Mouse (Mus musculus): ENCODE results near the gene Lhfpl2. TPM values are rescaled to one million over a fixed set of nuclear protein-coding genes. Genes with fewer than 3 reads are reported as not detected.

Gene Lhfpl2
- total and polyA plus RNA-seq, 3 experiments: not detected

- H3K79me2 ChIP-seq (replicated peaks; ENCODE audit: control insufficient read depth, extremely low read depth, insufficient read depth, poor library complexity, severe bottlenecking): no peaks in the 10 kb centered on the region
- no peaks in the 10 kb centered on the region for H3K9me3 ChIP-seq (replicated peaks; ENCODE audit: low read length)
- in situ Hi-C loops (cut with MboI; ENCODE audit: low pct_ligation_motif_present, low pct_unique_long_range_greater_than_20kb, low sequenced_read_pairs) (no loop called here), dilution Hi-C loops (cut with MboI; ENCODE audit: extremely low pct_ligation_motif_present, extremely low pct_unique_long_range_greater_than_20kb, low sequenced_read_pairs) (no loop called here)
- H3K4me3 ChIP-seq (replicated peaks in 1 of 3; ENCODE audit: low read depth in 2 of 3, low read length in 2 of 3, poor library complexity in 1 of 3): no peak overlapping the region
- no peak overlapping the region for H3K9ac ChIP-seq (ENCODE audit: insufficient read depth, low read depth)
- no peaks in the 10 kb centered on the region for H3K4me1 ChIP-seq (ENCODE audit: control insufficient read depth in 1 of 2, insufficient read depth in 2 of 2)
- DNase-seq (ENCODE audit: extremely low read depth): no peak
- H3K4me2 ChIP-seq (ENCODE audit: insufficient read depth, low read depth, poor library complexity, severe bottlenecking): no peak overlapping the region
- no peak overlapping the region for H3K27ac ChIP-seq (ENCODE audit: insufficient read depth, low read depth)
- H3K27me3 ChIP-seq (replicated peaks): no peaks in the 10 kb centered on the region
- TF ChIP-seq ETS1 (conservative IDR thresholded peaks at IDR 0.05; ENCODE audit: low read depth, low read length) (no peak), MEF2A (IDR thresholded peaks at IDR 0.05; ENCODE audit: borderline replicate concordance, low read depth, low read length) (no peak), USF1 (IDR thresholded peaks at IDR 0.05; ENCODE audit: low read depth, low read length) (no peak), SMC3 (IDR thresholded peaks at IDR 0.05; ENCODE audit: low read depth, low read length) (no peak), JUND (conservative IDR thresholded peaks at IDR 0.05; ENCODE audit: low read depth, low read length) (no peak)
- H3K36me3 ChIP-seq (replicated peaks in 1 of 2; ENCODE audit: control insufficient read depth in 1 of 2, insufficient read depth in 1 of 2, low read length in 1 of 2): no peaks in the 10 kb centered on the region
Measured at GRCm38 (mm10) chr13:94240111-94240510, 182.5 kb downstream of the Lhfpl2 start.

GRCm38 (mm10) chr13:94240873-94241272 is 183.3 kb downstream of the Lhfpl2 start:
- TF ChIP-seq ZMIZ1 (IDR thresholded peaks at IDR 0.05; ENCODE audit: low read depth, low read length) (no peak), CTCF (conservative IDR thresholded peaks at IDR 0.05 in 1 of 2, IDR thresholded peaks at IDR 0.05 in 1 of 2; ENCODE audit: low read depth in 2 of 2, low read length in 2 of 2) (no peak), CHD2 (IDR thresholded peaks at IDR 0.05; ENCODE audit: low read length) (no peak), JUN (IDR thresholded peaks at IDR 0.05; ENCODE audit: insufficient read depth, low read depth, low read length) (no peak), NRF1 (IDR thresholded peaks at IDR 0.05; ENCODE audit: low read depth, low read length) (no peak), CHD1 (IDR thresholded peaks at IDR 0.05; ENCODE audit: low read depth, low read length) (no peak), MAX (IDR thresholded peaks at IDR 0.05; ENCODE audit: low read length) (no peak), KAT2A (IDR thresholded peaks at IDR 0.05; ENCODE audit: insufficient replicate concordance, low read length) (no peak), IRF4 (IDR thresholded peaks at IDR 0.05; ENCODE audit: low read depth, low read length) (no peak), TBP (conservative IDR thresholded peaks at IDR 0.05; ENCODE audit: low read depth, low read length) (no peak), TCF12 (IDR thresholded peaks at IDR 0.05; ENCODE audit: low read depth, low read length) (no peak), RAD21 (IDR thresholded peaks at IDR 0.05; ENCODE audit: low read depth, low read length) (no peak), POLR2AphosphoS2 (IDR thresholded peaks at IDR 0.05; ENCODE audit: low read depth, low read length) (no peak), MEF2A (IDR thresholded peaks at IDR 0.05; ENCODE audit: borderline replicate concordance, low read depth, low read length) (no peak), ZNF384 (IDR thresholded peaks at IDR 0.05; ENCODE audit: low read depth, low read length) (no peak), MYC (IDR thresholded peaks at IDR 0.05; ENCODE audit: low read depth, low read length) (no peak), RCOR1 (conservative IDR thresholded peaks at IDR 0.05; ENCODE audit: low read depth, low read length) (no peak), SIN3A (IDR thresholded peaks at IDR 0.05; ENCODE audit: low read length) (no peak), JUND (conservative IDR thresholded peaks at IDR 0.05; ENCODE audit: low read depth, low read length) (no peak), ETS1 (conservative IDR thresholded peaks at IDR 0.05; ENCODE audit: low read depth, low read length) (no peak)
- Histone ChIP-seq H3K27me3 (replicated peaks) (no peaks in the 10 kb centered on the region), H3K27ac (ENCODE audit: insufficient read depth, low read depth) (no peak overlapping the region), H3K79me2 (replicated peaks; ENCODE audit: control insufficient read depth, extremely low read depth, insufficient read depth, poor library complexity, severe bottlenecking) (no peaks in the 10 kb centered on the region), H3K36me3 (replicated peaks in 1 of 2; ENCODE audit: control insufficient read depth in 1 of 2, insufficient read depth in 1 of 2, low read length in 1 of 2) (no peaks in the 10 kb centered on the region), H3K4me2 (ENCODE audit: insufficient read depth, low read depth, poor library complexity, severe bottlenecking) (no peak overlapping the region), H3K4me3 (replicated peaks in 1 of 3; ENCODE audit: low read depth in 2 of 3, low read length in 2 of 3, poor library complexity in 1 of 3) (no peak overlapping the region), H3K9me3 (replicated peaks; ENCODE audit: low read length) (no peaks in the 10 kb centered on the region), H3K9ac (ENCODE audit: insufficient read depth, low read depth) (no peak overlapping the region), H3K4me1 (ENCODE audit: control insufficient read depth in 1 of 2, insufficient read depth in 2 of 2) (no peaks in the 10 kb centered on the region)
- in situ Hi-C loops (cut with MboI; ENCODE audit: low pct_ligation_motif_present, low pct_unique_long_range_greater_than_20kb, low sequenced_read_pairs) (no loop called here), dilution Hi-C loops (cut with MboI; ENCODE audit: extremely low pct_ligation_motif_present, extremely low pct_unique_long_range_greater_than_20kb, low sequenced_read_pairs) (no loop called here)
- no peak for DNase-seq (ENCODE audit: extremely low read depth)
